Mouse (Mus musculus): ENCODE data around the gene Tbc1d1. TPM values are rescaled to one million over a fixed set of nuclear protein-coding genes. Genes with fewer than 3 reads are reported as not detected.

Tbc1d1 gene
- polyA plus RNA-seq, 1 experiment from 2014 or later: 11.6 TPM

GRCm38 (mm10) chr5:64381538-64381937, 225.4 kb downstream of the Tbc1d1 start:
- Histone ChIP-seq H3K27me3 (replicated peaks; ENCODE audit: control insufficient read depth, insufficient read depth, low read length) (no peaks in the 10 kb centered on the region), H3K9me3 (replicated peaks; ENCODE audit: control insufficient read depth, low read length) (no peaks in the 10 kb centered on the region), H3K9ac (ENCODE audit: low read length) (no peak overlapping the region), H3K36me3 (ENCODE audit: control insufficient read depth, insufficient read depth, low read length) (no peaks in the 10 kb centered on the region), H3K27ac (ENCODE audit: low read depth, low read length) (peak overlapping the region; percentile 23; the same call in 1 of the 2 replicates), H3K4me1 (ENCODE audit: control insufficient read depth, insufficient read depth, low read length) (0 out of 2 replicates have a peak, but pooled peaks cover 4% of the 10 kb centered on the region), H3K4me3 (ENCODE audit: low read depth, low read length) (no peak overlapping the region), H3K4me2 (ENCODE audit: low read length) (no peak overlapping the region)
- no peak for ATAC-seq
- DNase-seq (ENCODE audit: low spot score): no peak
- WGBS: 29% methylated on average over 8 of the region's 8 CpGs

- ATAC-seq: peak; percentile 71
- no peaks in the 10 kb centered on the region for H3K36me3 ChIP-seq (ENCODE audit: control insufficient read depth, insufficient read depth, low read length)
- no peak overlapping the region for H3K9ac ChIP-seq (ENCODE audit: low read length)
- H3K27ac ChIP-seq (ENCODE audit: low read depth, low read length): no peak overlapping the region
- no peak overlapping the region for H3K4me3 ChIP-seq (ENCODE audit: low read depth, low read length)
- H3K9me3 ChIP-seq (replicated peaks; ENCODE audit: control insufficient read depth, low read length): no peaks in the 10 kb centered on the region
- H3K27me3 ChIP-seq (replicated peaks; ENCODE audit: control insufficient read depth, insufficient read depth, low read length): no peaks in the 10 kb centered on the region
- 0 out of 2 replicates have a peak, but pooled peaks cover 4% of the 10 kb centered on the region for H3K4me1 ChIP-seq (ENCODE audit: control insufficient read depth, insufficient read depth, low read length)
- peak; percentile 85 for DNase-seq (ENCODE audit: low spot score)
- H3K4me2 ChIP-seq (ENCODE audit: low read length): no peak overlapping the region
- 19% methylated on average over 8 of the region's 8 CpGs for WGBS
Observed at GRCm38 (mm10) chr5:64382451-64383057, 226.4 kb downstream of the Tbc1d1 start.

GRCm38 (mm10) chr5:64383215-64383614, 227.1 kb downstream of the Tbc1d1 start:
- Histone ChIP-seq H3K4me3 (ENCODE audit: low read depth, low read length) (no peak overlapping the region), H3K27ac (ENCODE audit: low read depth, low read length) (no peak overlapping the region), H3K4me1 (ENCODE audit: control insufficient read depth, insufficient read depth, low read length) (0 out of 2 replicates have a peak, but pooled peaks cover 4% of the 10 kb centered on the region), H3K36me3 (ENCODE audit: control insufficient read depth, insufficient read depth, low read length) (no peaks in the 10 kb centered on the region), H3K9ac (ENCODE audit: low read length) (no peak overlapping the region), H3K27me3 (replicated peaks; ENCODE audit: control insufficient read depth, insufficient read depth, low read length) (no peaks in the 10 kb centered on the region), H3K4me2 (ENCODE audit: low read length) (no peak overlapping the region), H3K9me3 (replicated peaks; ENCODE audit: control insufficient read depth, low read length) (no peaks in the 10 kb centered on the region)
- DNase-seq (ENCODE audit: low spot score): no peak
- WGBS: 68% methylated on average over 4 of the region's 4 CpGs
- ATAC-seq: no peak

GRCm38 (mm10) chr5:64384546-64384945, 228.4 kb downstream of the Tbc1d1 start:
- no peak overlapping the region for H3K27ac ChIP-seq (ENCODE audit: low read depth, low read length)
- 80% methylated on average over 6 of the region's 6 CpGs for WGBS
- no peaks in the 10 kb centered on the region for H3K9me3 ChIP-seq (replicated peaks; ENCODE audit: control insufficient read depth, low read length)
- no peak overlapping the region for H3K9ac ChIP-seq (ENCODE audit: low read length)
- H3K27me3 ChIP-seq (replicated peaks; ENCODE audit: control insufficient read depth, insufficient read depth, low read length): no peaks in the 10 kb centered on the region
- ATAC-seq (no peak), DNase-seq (ENCODE audit: low spot score) (no peak)
- peaks cover 13% of the 10 kb centered on the region for H3K4me1 ChIP-seq (ENCODE audit: control insufficient read depth, insufficient read depth, low read length)
- no peak overlapping the region for H3K4me2 ChIP-seq (ENCODE audit: low read length)
- no peaks in the 10 kb centered on the region for H3K36me3 ChIP-seq (ENCODE audit: control insufficient read depth, insufficient read depth, low read length)
- H3K4me3 ChIP-seq (ENCODE audit: low read depth, low read length): no peak overlapping the region

- H3K36me3 ChIP-seq (ENCODE audit: control insufficient read depth, insufficient read depth, low read length): no peaks in the 10 kb centered on the region
- DNase-seq (ENCODE audit: low spot score) (no peak), ATAC-seq (no peak)
- no peaks in the 10 kb centered on the region for H3K9me3 ChIP-seq (replicated peaks; ENCODE audit: control insufficient read depth, low read length)
- 81% methylated on average over 3 of the region's 3 CpGs for WGBS
- no peak overlapping the region for H3K9ac ChIP-seq (ENCODE audit: low read length)
- H3K4me2 ChIP-seq (ENCODE audit: low read length): no peak overlapping the region
- no peak overlapping the region for H3K27ac ChIP-seq (ENCODE audit: low read depth, low read length)
- H3K4me1 ChIP-seq (ENCODE audit: control insufficient read depth, insufficient read depth, low read length): peaks cover 17% of the 10 kb centered on the region
- H3K4me3 ChIP-seq (ENCODE audit: low read depth, low read length): no peak overlapping the region
- H3K27me3 ChIP-seq (replicated peaks; ENCODE audit: control insufficient read depth, insufficient read depth, low read length): no peaks in the 10 kb centered on the region
Observed at GRCm38 (mm10) chr5:64386996-64387395, 230.9 kb downstream of the Tbc1d1 start.

GRCm38 (mm10) chr5:64389202-64389929, 233.3 kb downstream of the Tbc1d1 start:
- WGBS: 13% methylated on average over 6 of the region's 6 CpGs
- Histone ChIP-seq H3K9ac (ENCODE audit: low read length) (no peak overlapping the region), H3K27ac (ENCODE audit: low read depth, low read length) (no peak overlapping the region)

GRCm38 (mm10) chr5:64391346-64391745, 235.2 kb downstream of the Tbc1d1 start:
- Histone ChIP-seq H3K27me3 (replicated peaks; ENCODE audit: control insufficient read depth, insufficient read depth, low read length) (no peaks in the 10 kb centered on the region), H3K27ac (ENCODE audit: low read depth, low read length) (no peak overlapping the region), H3K4me1 (ENCODE audit: control insufficient read depth, insufficient read depth, low read length) (peaks cover 15% of the 10 kb centered on the region), H3K9me3 (replicated peaks; ENCODE audit: control insufficient read depth, low read length) (no peaks in the 10 kb centered on the region), H3K4me2 (ENCODE audit: low read length) (no peak overlapping the region), H3K36me3 (ENCODE audit: control insufficient read depth, insufficient read depth, low read length) (no peaks in the 10 kb centered on the region), H3K4me3 (ENCODE audit: low read depth, low read length) (no peak overlapping the region), H3K9ac (ENCODE audit: low read length) (no peak overlapping the region)
- DNase-seq (ENCODE audit: low spot score) (no peak), ATAC-seq (no peak)
- WGBS: 63% methylated on average over 4 of the region's 4 CpGs

More at GRCm38 (mm10) chr5:64389202-64389929, 233.3 kb downstream of the Tbc1d1 start:
- ATAC-seq: peak; percentile 63
- no peaks in the 10 kb centered on the region for H3K9me3 ChIP-seq (replicated peaks; ENCODE audit: control insufficient read depth, low read length)
- H3K27me3 ChIP-seq (replicated peaks; ENCODE audit: control insufficient read depth, insufficient read depth, low read length): no peaks in the 10 kb centered on the region
- H3K4me2 ChIP-seq (ENCODE audit: low read length): no peak overlapping the region
- no peak overlapping the region for H3K4me3 ChIP-seq (ENCODE audit: low read depth, low read length)
- no peaks in the 10 kb centered on the region for H3K36me3 ChIP-seq (ENCODE audit: control insufficient read depth, insufficient read depth, low read length)
- DNase-seq (ENCODE audit: low spot score): peak; percentile 51
- H3K4me1 ChIP-seq (ENCODE audit: control insufficient read depth, insufficient read depth, low read length): peaks cover 17% of the 10 kb centered on the region

GRCm38 (mm10) chr5:64392426-64393020, 236.4 kb downstream of the Tbc1d1 start:
- no peak for ATAC-seq
- H3K9me3 ChIP-seq (replicated peaks; ENCODE audit: control insufficient read depth, low read length): no peaks in the 10 kb centered on the region

GRCm38 (mm10) chr5:64393530-64393929, 237.4 kb downstream of the Tbc1d1 start:
- ATAC-seq: no peak
- 88% methylated on average over 4 of the region's 4 CpGs for WGBS
- no peak overlapping the region for H3K27ac ChIP-seq (ENCODE audit: low read depth, low read length)
- H3K9ac ChIP-seq (ENCODE audit: low read length): no peak overlapping the region
- no peak overlapping the region for H3K4me3 ChIP-seq (ENCODE audit: low read depth, low read length)
- H3K9me3 ChIP-seq (replicated peaks; ENCODE audit: control insufficient read depth, low read length): no peaks in the 10 kb centered on the region
- peaks cover 15% of the 10 kb centered on the region for H3K4me1 ChIP-seq (ENCODE audit: control insufficient read depth, insufficient read depth, low read length)
- H3K4me2 ChIP-seq (ENCODE audit: low read length): no peak overlapping the region
- H3K36me3 ChIP-seq (ENCODE audit: control insufficient read depth, insufficient read depth, low read length): no peaks in the 10 kb centered on the region
- H3K27me3 ChIP-seq (replicated peaks; ENCODE audit: control insufficient read depth, insufficient read depth, low read length): no peaks in the 10 kb centered on the region
- no peak for DNase-seq (ENCODE audit: low spot score)

More at GRCm38 (mm10) chr5:64392426-64393020, 236.4 kb downstream of the Tbc1d1 start:
- Histone ChIP-seq H3K4me3 (ENCODE audit: low read depth, low read length) (no peak overlapping the region), H3K27ac (ENCODE audit: low read depth, low read length) (no peak overlapping the region), H3K27me3 (replicated peaks; ENCODE audit: control insufficient read depth, insufficient read depth, low read length) (no peaks in the 10 kb centered on the region), H3K4me2 (ENCODE audit: low read length) (no peak overlapping the region), H3K4me1 (ENCODE audit: control insufficient read depth, insufficient read depth, low read length) (peaks cover 15% of the 10 kb centered on the region), H3K9ac (ENCODE audit: low read length) (no peak overlapping the region), H3K36me3 (ENCODE audit: control insufficient read depth, insufficient read depth, low read length) (no peaks in the 10 kb centered on the region)
- 91% methylated on average over 8 of the region's 8 CpGs for WGBS
- no peak for DNase-seq (ENCODE audit: low spot score)
